Mouse (Mus musculus) heart, postnatal 25 days (tissue): ENCODE results near the gene Sun1. TPM values are rescaled to one million over a fixed set of nuclear protein-coding genes. Genes with fewer than 3 reads are reported as not detected.
A peak's percentile ranks its signal among the peaks of the same experiment; 100 is the strongest.

Source experiments
- DNase-seq: peaks from one replicate; pipeline ENCODE4 v3.0.0; 2022; ENCODE audit warnings: low spot score
- intact Hi-C: fragments of 180-260 bp; cut with DNase I; formaldehyde crosslinking; loops from one replicate; pipeline ENCODE4 v1.15.1; 2025
- total RNA-seq, 2 experiments: library from RNA; stranded (reverse); gene quantifications; 2 replicates each; pipeline ENCODE4 v1.2.3; 2021

Gene Sun1
- total RNA-seq, 2 experiments from 2014 or later = 42.4 to 53.7 TPM

GRCm38 (mm10) chr5:139243384-139243783 is 42.9 kb downstream of the Sun1 start:
- intact Hi-C loops = no loop called here
- DNase-seq = no peak

- intact Hi-C loops = loop anchor here (5.0 kb wide), 1 partner anchor 35 kb away; no protein-coding TSS in a partner anchor
- no peak for DNase-seq
Measured at GRCm38 (mm10) chr5:139247767-139248166, 47.3 kb downstream of the Sun1 start.

- intact Hi-C loops = loop anchor here (5.0 kb wide), 1 partner anchor 37 kb away; no protein-coding TSS in a partner anchor
- no peak for DNase-seq
Measured at GRCm38 (mm10) chr5:139248846-139249245, 48.4 kb downstream of the Sun1 start.

GRCm38 (mm10) chr5:139251279-139251678 is 50.8 kb downstream of the Sun1 start:
- no peak for DNase-seq
- intact Hi-C loops = no loop called here

- DNase-seq = no peak
- intact Hi-C loops = loop anchor here (2.0 kb wide), 1 partner anchor 51 kb away; the partner anchor contains the start of gene Sun1
Measured at GRCm38 (mm10) chr5:139251736-139252080, 51.3 kb downstream of the Sun1 start.

- peak; percentile 99 for DNase-seq
- intact Hi-C loops = loop anchor here (2.0 kb wide), 1 partner anchor 51 kb away; the partner anchor contains the start of gene Sun1
Measured at GRCm38 (mm10) chr5:139252081-139252909, 51.9 kb downstream of the Sun1 start, which contains the start of gene Get4. Get4 (plus strand) TSS chr5:139252324.

GRCm38 (mm10) chr5:139252910-139253245 is 52.4 kb downstream of the Sun1 start:
- no peak for DNase-seq
- intact Hi-C loops = loop anchor here (2.0 kb wide), 1 partner anchor 52 kb away; the partner anchor contains the start of gene Sun1

GRCm38 (mm10) chr5:139253301-139253741 is 52.9 kb downstream of the Sun1 start:
- no peak for DNase-seq
- intact Hi-C loops = loop anchor here (2.0 kb wide), 1 partner anchor 53 kb away; the partner anchor contains the start of gene Sun1

GRCm38 (mm10) chr5:139254938-139255337 is 54.5 kb downstream of the Sun1 start:
- intact Hi-C loops = no loop called here
- DNase-seq = no peak

GRCm38 (mm10) chr5:139255777-139256176 is 55.3 kb downstream of the Sun1 start:
- intact Hi-C loops = no loop called here
- DNase-seq = no peak

- intact Hi-C loops = no loop called here
- no peak for DNase-seq
Measured at GRCm38 (mm10) chr5:139256211-139256765, 55.9 kb downstream of the Sun1 start.

- intact Hi-C loops = no loop called here
- no peak for DNase-seq
Measured at GRCm38 (mm10) chr5:139257265-139257664, 56.8 kb downstream of the Sun1 start.

GRCm38 (mm10) chr5:139257818-139258217 is 57.4 kb downstream of the Sun1 start:
- intact Hi-C loops = no loop called here
- DNase-seq = no peak

- DNase-seq = no peak
- intact Hi-C loops = no loop called here
Measured at GRCm38 (mm10) chr5:139258371-139259035, 58.1 kb downstream of the Sun1 start.

GRCm38 (mm10) chr5:139259853-139260252 is 59.4 kb downstream of the Sun1 start:
- DNase-seq = peak; percentile 17

GRCm38 (mm10) chr5:139261403-139261802 is 61.0 kb downstream of the Sun1 start:
- intact Hi-C loops = no loop called here
- no peak for DNase-seq

More at GRCm38 (mm10) chr5:139259853-139260252, 59.4 kb downstream of the Sun1 start:
- intact Hi-C loops = no loop called here

- DNase-seq = no peak
Measured at GRCm38 (mm10) chr5:139267661-139268060, 67.2 kb downstream of the Sun1 start.

GRCm38 (mm10) chr5:139270806-139271521 is 70.5 kb downstream of the Sun1 start:
- no peak for DNase-seq
- intact Hi-C loops = no loop called here

More at GRCm38 (mm10) chr5:139267661-139268060, 67.2 kb downstream of the Sun1 start:
- intact Hi-C loops = no loop called here

GRCm38 (mm10) chr5:139271994-139272554 is 71.6 kb downstream of the Sun1 start:
- intact Hi-C loops = no loop called here
- DNase-seq = no peak
